ENCODE assay signal across 9 mouse cellular contexts in genomic region chrX:79760887-79761286, GRCm38 (mm10).
DNase-seq lines count a peak whose midpoint lies in the region; ATAC-seq and TF ChIP-seq lines count a peak whose summit lies in the region.
"Had no signal": no experiment of that assay in that cellular context is flagged by ENCODE, and none has a peak within 500 bp of the region (broad histone marks: within the 10 kb centered on the region; RNA-seq: fewer than 3 reads in every experiment).

No protein-coding gene starts in this region.

- POLR2A ChIA-PET in Patski (lab: Charles Lee) = no interaction called here

- TF ChIP-seq CTCF in kidney, postnatal 0 days (IDR thresholded peaks at IDR 0.05; ENCODE audit: low read depth) = peak; percentile 45
- TF ChIP-seq CTCF in Patski (IDR thresholded peaks at IDR 0.05) = peak; percentile 35

- no peak overlapping the region for H3K9ac ChIP-seq in kidney, postnatal 0 days (ENCODE audit: low read depth, low read length)

- peak; percentile 8 for DNase-seq in adrenal gland, postnatal 10 days
- DNase-seq in adrenal gland, adult 2 months = no peak
- DNase-seq in kidney, postnatal 0 days (ENCODE audit: low spot score) = no peak
- no peak for DNase-seq in kidney, adult 8-10 months
- DNase-seq in Patski (ENCODE audit: low read depth, low spot score) = no peak
- peak; percentile 1 for DNase-seq in left cerebral cortex, postnatal 4 days
- DNase-seq in heart, embryonic 10.5 days (ENCODE audit: low spot score) = no peak

- H3K4me3 ChIP-seq in kidney, postnatal 0 days (replicated peaks; ENCODE audit: low read depth, low read length) = no peak overlapping the region
- no peak overlapping the region for H3K4me3 ChIP-seq in heart, embryonic 10.5 days

- no peak for ATAC-seq in kidney, postnatal 0 days (replicated peaks; ENCODE audit: low FRiP score, low read depth)
- ATAC-seq in Patski = no peak
- no peak for ATAC-seq in megakaryocyte, adult 5-6 weeks (ENCODE audit: poor library complexity, severe bottlenecking)

- no peaks in the 10 kb centered on the region for H3K36me3 ChIP-seq in kidney, postnatal 0 days (ENCODE audit: insufficient read depth, low read length)
- no peaks in the 10 kb centered on the region for H3K36me3 ChIP-seq in heart, embryonic 10.5 days

- no peaks in the 10 kb centered on the region for H3K4me1 ChIP-seq in kidney, postnatal 0 days (replicated peaks; ENCODE audit: insufficient read depth, low read length)
- H3K4me1 ChIP-seq in heart, embryonic 10.5 days = no peaks in the 10 kb centered on the region

- intact Hi-C loops in left cerebral cortex, postnatal 4 days (cut with DNase I) = no loop called here

- no peaks in the 10 kb centered on the region for H3K9me3 ChIP-seq in kidney, postnatal 0 days (replicated peaks; ENCODE audit: low read length)
- no peaks in the 10 kb centered on the region for H3K9me3 ChIP-seq in heart, embryonic 10.5 days

- H3K27ac ChIP-seq in kidney, postnatal 0 days = no peak overlapping the region
- no peak overlapping the region for H3K27ac ChIP-seq in heart, embryonic 10.5 days

- in situ Hi-C loops in Patski (cut with MboI; ENCODE audit: low pct_unique_long_range_greater_than_20kb) = no loop called here

- CTCF ChIA-PET in Patski (lab: Charles Lee) = no interaction called here

- no peak overlapping the region for H3K4me2 ChIP-seq in kidney, postnatal 0 days (ENCODE audit: low read length)
- H3K4me2 ChIP-seq: liver, embryonic 11.5 days had no signal

- no peaks in the 10 kb centered on the region for H3K27me3 ChIP-seq in kidney, postnatal 0 days (ENCODE audit: insufficient read depth, low read length)
- H3K27me3 ChIP-seq in Patski = peaks cover 47% of the 10 kb centered on the region
- no peaks in the 10 kb centered on the region for H3K27me3 ChIP-seq in heart, embryonic 10.5 days (ENCODE audit: insufficient read depth, poor library complexity, severe bottlenecking)

Comparison
In these comparisons a context has a peak if more than half of its experiments do, and no peak if none do; other contexts are left out.
1. DNase-seq: peak in adrenal gland, postnatal 10 days (single experiment) and left cerebral cortex, postnatal 4 days (single experiment); none in adrenal gland, adult 2 months (single experiment), kidney, postnatal 0 days (single experiment), kidney, adult 8-10 months (0 of 2), Patski (single experiment) and heart, embryonic 10.5 days (single experiment).